Mouse (Mus musculus) erythroblast, embryonic 14.5 days (primary cell): ENCODE measurements around the gene Arnt.

ENCODE experiments used
- GATA1 ChIP-seq: IDR thresholded peaks from 2 replicates; pipeline ENCODE4 v1.6.1; 2012; ENCODE audit warnings: low read length, inconsistent platforms, mixed read lengths
- TAL1 ChIP-seq: IDR thresholded peaks from 3 replicates; pipeline ENCODE4 v1.6.1; 2012; ENCODE audit warnings: low read length, inconsistent platforms, mixed read lengths

DNA sequence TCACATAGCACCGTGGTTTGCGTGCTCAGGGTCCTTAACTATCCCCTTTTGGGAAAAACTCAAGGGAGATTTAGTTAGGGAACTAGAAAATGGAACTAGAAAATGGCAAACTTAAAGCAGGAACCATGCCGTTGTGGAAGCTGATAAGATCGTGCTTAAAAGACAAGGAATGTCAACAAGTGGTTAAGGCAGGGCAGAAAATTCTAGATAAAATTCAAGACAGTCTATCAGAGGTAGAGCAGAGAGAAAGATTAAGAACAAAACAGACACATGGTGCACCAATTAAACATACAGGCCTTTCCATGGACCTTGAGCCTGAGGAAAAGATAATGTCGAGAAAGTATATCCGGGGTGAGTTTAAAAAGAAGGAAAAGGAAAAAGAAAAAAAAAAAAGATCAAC, 16.3 kb upstream of the Arnt start:
- TF ChIP-seq GATA1 (no peak), TAL1 (no peak)
